Mouse (Mus musculus) ES-Bruce4 (cell line): ENCODE data around the gene Snf8. TPM values are rescaled to one million over a fixed set of nuclear protein-coding genes. Genes with fewer than 3 reads are reported as not detected.

ENCODE experiments used
- H3K27ac ChIP-seq: 2 replicates; pipeline ENCODE4 v1.5.1; 2012; ENCODE audit warnings: low read length, inconsistent platforms; ENCODE audit not compliant: insufficient read depth
- H3K27me3 ChIP-seq: 2 replicates; pipeline ENCODE4 v1.6.1; 2012; ENCODE audit warnings: mild to moderate bottlenecking, low read length, inconsistent platforms; ENCODE audit not compliant: control insufficient read depth, poor library complexity, insufficient read depth, severe bottlenecking
- H3K36me3 ChIP-seq: 2 replicates; pipeline ENCODE4 v1.6.1; 2012; ENCODE audit warnings: inconsistent platforms, mild to moderate bottlenecking, low read length, moderate library complexity; ENCODE audit not compliant: control insufficient read depth, poor library complexity, insufficient read depth, severe bottlenecking
- H3K4me1 ChIP-seq: one replicate; pipeline ENCODE4 v1.8.1; 2011; ENCODE audit warnings: low read length; ENCODE audit not compliant: control insufficient read depth, insufficient read depth
- H3K4me3 ChIP-seq: 2 replicates; pipeline ENCODE4 v1.5.1; 2011; ENCODE audit warnings: low read depth, mild to moderate bottlenecking, low read length
- H3K9ac ChIP-seq: 2 replicates; pipeline ENCODE4 v1.6.1; 2012; ENCODE audit warnings: low read depth, mild to moderate bottlenecking, inconsistent platforms; ENCODE audit not compliant: poor library complexity, severe bottlenecking
- H3K9me3 ChIP-seq: replicated peaks from 2 replicates; pipeline ENCODE4 v1.6.1; 2012; ENCODE audit warnings: mild to moderate bottlenecking, low read length, inconsistent platforms; ENCODE audit not compliant: control insufficient read depth, poor library complexity, insufficient read depth, severe bottlenecking
- CTCF ChIP-seq: IDR thresholded peaks from one replicate; pipeline ENCODE4 v1.8.1; 2011; ENCODE audit warnings: low read depth, low read length
- EP300 ChIP-seq: IDR thresholded peaks from 2 replicates; pipeline ENCODE4 v1.6.1; 2011; ENCODE audit warnings: low read depth, low read length; ENCODE audit not compliant: insufficient read depth
- POLR2A ChIP-seq: IDR thresholded peaks from one replicate; pipeline ENCODE4 v1.8.1; 2011; ENCODE audit warnings: low read length; ENCODE audit not compliant: insufficient read depth
- polyA plus RNA-seq: library from polyadenylated mRNA; stranded (reverse); fragments of >200 nt; gene quantifications from 2 replicates; pipeline ENCODE4 v1.2.4, GENCODE M21; 2011; ENCODE audit warnings: low read depth; ENCODE audit not compliant: missing spikeins, insufficient read depth, insufficient read length

The Snf8 gene
- polyA plus RNA-seq, 1 experiment = 56.1 TPM

GRCm38 (mm10) chr11:96064521-96065214, 30.0 kb downstream of the Snf8 start:
- TF ChIP-seq POLR2A = no peak
- TF ChIP-seq CTCF = no peak
- peak; percentile 76; the same call in 1 of the 2 replicates for TF ChIP-seq EP300
- H3K27me3 ChIP-seq = no peaks in the 10 kb centered on the region

GRCm38 (mm10) chr11:96065215-96065911, 30.7 kb downstream of the Snf8 start, which contains the start of gene Ube2z:
Gene Ube2z, minus strand, starts transcription at chr11:96065388.
- Histone ChIP-seq H3K27me3 (no peaks in the 10 kb centered on the region), H3K4me3 (peak within 1 kb of the TSS; percentile 92), H3K4me1 (no peaks in the 10 kb centered on the region), H3K9me3 (no peaks in the 10 kb centered on the region), H3K9ac (peak within 1 kb of the TSS; percentile 98), H3K36me3 (peaks cover 33% of the 10 kb centered on the region), H3K27ac (peak within 1 kb of the TSS; percentile 86)
- peak; percentile 4 for TF ChIP-seq CTCF
- TF ChIP-seq POLR2A = peak; percentile 68
- peak; percentile 58; the same call in 1 of the 2 replicates for TF ChIP-seq EP300

More at GRCm38 (mm10) chr11:96064521-96065214, 30.0 kb downstream of the Snf8 start:
- Histone ChIP-seq H3K27ac (peak overlapping the region; percentile 86), H3K4me3 (peak overlapping the region; percentile 92), H3K9me3 (no peaks in the 10 kb centered on the region), H3K36me3 (peaks cover 39% of the 10 kb centered on the region), H3K4me1 (no peaks in the 10 kb centered on the region), H3K9ac (peak overlapping the region; percentile 98)

DNA sequence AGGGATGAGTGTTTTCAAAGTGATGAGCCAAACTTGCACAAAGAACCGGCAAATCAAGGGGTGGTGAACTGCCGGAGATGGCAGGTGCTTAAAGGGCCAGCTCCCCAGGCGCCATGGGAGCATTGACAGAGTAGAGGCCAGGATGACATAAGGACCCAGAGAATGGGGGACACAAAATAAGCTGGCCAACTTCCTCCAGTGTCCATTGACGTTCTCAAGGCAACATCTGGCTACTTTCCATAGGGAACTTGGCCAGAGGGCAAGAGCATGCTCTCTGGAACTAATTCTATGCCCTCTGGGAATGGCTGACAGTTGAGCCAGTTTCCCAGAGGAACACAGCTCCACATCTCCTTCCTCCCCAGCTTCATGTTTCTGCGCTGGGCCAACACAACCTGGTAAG, 33.5 kb downstream of the Snf8 start:
- no peak overlapping the region for H3K4me3 ChIP-seq
- peaks cover 21% of the 10 kb centered on the region for H3K36me3 ChIP-seq
- H3K4me1 ChIP-seq = no peaks in the 10 kb centered on the region
- H3K9ac ChIP-seq = no peak overlapping the region
- no peaks in the 10 kb centered on the region for H3K9me3 ChIP-seq
- no peaks in the 10 kb centered on the region for H3K27me3 ChIP-seq
- TF ChIP-seq POLR2A = no peak
- TF ChIP-seq EP300 = no peak
- TF ChIP-seq CTCF = no peak
- no peak overlapping the region for H3K27ac ChIP-seq

DNA sequence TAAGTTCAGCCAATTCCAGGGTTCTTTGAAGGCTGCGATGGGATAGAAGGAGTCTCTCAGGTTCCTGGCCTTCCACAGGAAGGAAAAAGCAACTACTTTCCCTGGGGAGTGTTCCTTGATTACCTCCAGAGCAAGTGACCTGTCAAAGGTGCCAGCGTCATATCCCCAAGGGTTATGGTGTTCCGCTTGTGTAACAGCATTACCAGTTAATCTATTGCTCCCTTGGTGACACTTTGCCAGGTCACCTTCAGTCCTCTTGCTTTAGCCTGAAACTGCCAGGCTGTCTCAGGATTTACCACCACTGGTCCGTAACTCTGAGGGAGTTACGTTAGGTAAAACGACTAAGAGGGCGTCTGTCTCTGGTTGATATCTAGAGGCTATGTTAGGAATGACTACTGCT, 35.7 kb downstream of the Snf8 start:
- no peaks in the 10 kb centered on the region for H3K9me3 ChIP-seq
- no peak overlapping the region for H3K27ac ChIP-seq
- no peak for TF ChIP-seq CTCF
- no peak for TF ChIP-seq EP300
- no peak for TF ChIP-seq POLR2A
- H3K36me3 ChIP-seq = peaks cover 16% of the 10 kb centered on the region
- H3K27me3 ChIP-seq = no peaks in the 10 kb centered on the region
- no peak overlapping the region for H3K4me3 ChIP-seq
- H3K4me1 ChIP-seq = no peaks in the 10 kb centered on the region
- no peak overlapping the region for H3K9ac ChIP-seq

DNA sequence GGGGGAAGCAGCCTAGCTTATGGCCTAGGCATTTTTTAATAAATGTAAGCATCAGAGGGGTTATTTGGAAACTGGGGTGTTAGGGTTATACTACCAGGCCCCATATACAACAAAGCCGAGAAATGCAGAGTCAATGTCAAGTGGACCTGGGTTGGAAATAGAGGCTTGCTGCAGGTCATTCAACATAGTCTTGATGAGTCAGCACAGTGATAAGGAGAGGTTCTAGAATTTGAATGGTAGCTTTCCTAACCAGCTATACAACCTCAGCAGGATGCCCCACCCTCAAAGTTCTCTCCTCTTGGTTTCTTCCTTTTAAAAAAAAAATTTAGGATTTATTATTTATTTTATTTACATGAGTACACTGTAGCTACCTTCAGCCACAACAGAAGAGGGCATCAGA, 36.3 kb downstream of the Snf8 start:
- Histone ChIP-seq H3K27ac (no peak overlapping the region), H3K36me3 (peaks cover 16% of the 10 kb centered on the region), H3K4me1 (no peaks in the 10 kb centered on the region), H3K9ac (no peak overlapping the region), H3K27me3 (no peaks in the 10 kb centered on the region), H3K9me3 (no peaks in the 10 kb centered on the region), H3K4me3 (no peak overlapping the region)
- TF ChIP-seq CTCF = no peak

GRCm38 (mm10) chr11:96073295-96073993, 38.8 kb downstream of the Snf8 start:
- no peaks in the 10 kb centered on the region for H3K27me3 ChIP-seq
- TF ChIP-seq POLR2A (no peak), CTCF (no peak), EP300 (no peak)
- no peak overlapping the region for H3K27ac ChIP-seq
- H3K4me3 ChIP-seq = no peak overlapping the region
- peaks cover 16% of the 10 kb centered on the region for H3K36me3 ChIP-seq
- H3K4me1 ChIP-seq = no peaks in the 10 kb centered on the region
- H3K9ac ChIP-seq = peak overlapping the region; percentile 90
- no peaks in the 10 kb centered on the region for H3K9me3 ChIP-seq
